Mouse (Mus musculus): ENCODE data around the gene Tmem229b. TPM values are rescaled to one million over a fixed set of nuclear protein-coding genes. Genes with fewer than 3 reads are reported as not detected.

The Tmem229b gene
- polyA plus RNA-seq, 1 experiment = 18.7 TPM

DNA sequence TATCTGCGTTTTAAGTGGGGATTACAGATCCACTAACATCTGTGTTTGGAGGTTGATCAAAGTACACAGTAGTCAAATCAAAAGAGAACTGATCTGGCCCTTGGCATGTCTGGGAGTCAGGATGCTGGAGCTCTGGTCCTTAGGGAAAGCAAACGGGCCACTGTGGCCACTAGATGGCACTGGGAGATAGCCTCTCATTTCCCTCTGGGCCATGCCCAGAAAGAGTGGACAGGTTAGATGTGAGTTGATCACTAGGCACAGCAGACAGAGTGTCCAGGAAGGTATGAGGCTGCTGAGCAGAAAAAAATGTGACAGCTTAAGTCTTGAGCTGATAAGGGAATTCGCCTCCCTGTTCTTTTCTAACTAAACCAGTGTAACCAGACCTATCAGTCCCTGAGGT, 15.5 kb upstream of the Tmem229b start:
- TF ChIP-seq CTCF (IDR thresholded peaks at IDR 0.05; ENCODE audit: control insufficient read depth, insufficient read depth, low read length) (peak; percentile 71), POLR2A (IDR thresholded peaks at IDR 0.05; ENCODE audit: borderline replicate concordance, control insufficient read depth, low read depth, low read length) (no peak)
- 32% methylated on average over 3 of the region's 3 CpGs for WGBS
- H3K4me1 ChIP-seq (ENCODE audit: control insufficient read depth, insufficient read depth, low read length) = no peaks in the 10 kb centered on the region; the same call in 1 of the 2 replicates
- H3K4me3 ChIP-seq (replicated peaks; ENCODE audit: control insufficient read depth, low read depth, low read length) = no peak overlapping the region
- no peak overlapping the region for H3K27ac ChIP-seq (ENCODE audit: control insufficient read depth, insufficient read depth, low read depth, low read length, poor library complexity)

DNA sequence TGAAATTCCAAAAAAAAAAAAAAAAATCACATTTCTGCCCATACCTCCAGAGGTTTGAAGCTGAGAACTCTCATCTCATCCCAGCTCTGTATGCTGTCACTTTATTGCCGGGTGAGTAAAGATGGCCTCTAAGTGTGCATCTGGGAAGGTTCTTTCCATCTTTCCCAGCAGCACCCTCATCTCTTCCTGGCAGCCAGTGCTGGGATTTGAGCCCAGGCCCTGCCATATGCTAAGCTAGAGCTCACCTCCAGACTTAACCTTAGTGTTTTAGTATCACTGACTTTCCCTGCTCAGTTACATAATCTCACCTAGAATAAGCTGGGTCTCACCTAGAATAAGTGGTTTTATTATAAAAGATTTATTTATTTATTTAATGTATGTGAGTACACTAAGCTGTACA, 14.5 kb upstream of the Tmem229b start:
- 94% methylated on average over 1 of the region's 1 CpGs for WGBS
- Histone ChIP-seq H3K27ac (ENCODE audit: control insufficient read depth, insufficient read depth, low read depth, low read length, poor library complexity) (no peak overlapping the region), H3K4me1 (ENCODE audit: control insufficient read depth, insufficient read depth, low read length) (no peaks in the 10 kb centered on the region; the same call in 1 of the 2 replicates), H3K4me3 (replicated peaks; ENCODE audit: control insufficient read depth, low read depth, low read length) (no peak overlapping the region)
- TF ChIP-seq CTCF (IDR thresholded peaks at IDR 0.05; ENCODE audit: control insufficient read depth, insufficient read depth, low read length) (no peak), POLR2A (IDR thresholded peaks at IDR 0.05; ENCODE audit: borderline replicate concordance, control insufficient read depth, low read depth, low read length) (no peak)

DNA sequence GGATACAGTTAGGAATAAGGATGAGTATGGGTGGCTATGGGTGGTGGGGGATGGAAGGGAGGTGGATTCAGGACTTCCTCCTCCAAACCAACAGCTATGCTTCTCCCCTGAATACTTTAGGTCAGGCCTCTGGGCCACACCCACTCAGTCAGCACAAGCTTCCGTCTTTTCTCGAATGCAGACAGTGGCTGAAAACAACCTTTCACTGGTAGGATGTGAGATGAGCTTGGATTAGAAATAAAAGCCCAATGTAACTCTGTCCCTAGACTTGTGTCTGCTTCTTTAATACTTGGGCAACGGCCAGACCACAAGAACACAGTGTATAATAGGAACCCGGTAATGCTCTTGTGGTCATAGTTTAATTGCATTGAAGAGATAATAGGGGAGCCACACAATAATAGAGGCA, 10.6 kb upstream of the Tmem229b start:
- Histone ChIP-seq H3K27ac (ENCODE audit: control insufficient read depth, insufficient read depth, low read depth, low read length, poor library complexity) (no peak overlapping the region), H3K4me3 (replicated peaks; ENCODE audit: control insufficient read depth, low read depth, low read length) (no peak overlapping the region), H3K4me1 (ENCODE audit: control insufficient read depth, insufficient read depth, low read length) (no peaks in the 10 kb centered on the region; the same call in 1 of the 2 replicates)
- under 1% methylated on average over 4 of the region's 4 CpGs for WGBS
- TF ChIP-seq CTCF (IDR thresholded peaks at IDR 0.05; ENCODE audit: control insufficient read depth, insufficient read depth, low read length) (no peak), POLR2A (IDR thresholded peaks at IDR 0.05; ENCODE audit: borderline replicate concordance, control insufficient read depth, low read depth, low read length) (no peak)

DNA sequence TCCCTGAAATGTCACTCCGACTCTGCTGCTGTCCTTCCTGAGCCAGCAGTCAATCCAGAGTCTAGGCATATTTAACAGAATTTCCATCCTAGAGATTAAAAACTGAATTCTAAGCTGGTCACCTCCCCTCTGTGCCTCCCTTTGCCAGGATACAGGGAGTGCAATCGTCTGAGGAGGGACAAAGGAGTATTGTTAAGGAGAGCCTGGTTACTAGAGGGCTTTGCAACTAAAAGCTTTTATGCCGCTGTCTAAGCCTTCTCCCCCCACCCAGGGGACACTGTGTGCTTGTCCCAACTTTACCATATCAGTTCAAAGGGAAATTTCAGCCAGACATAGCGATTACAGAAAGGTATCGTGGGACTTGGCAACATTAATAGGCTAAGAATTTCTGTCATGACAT, 8.7 kb upstream of the Tmem229b start:
- WGBS = 86% methylated on average over 5 of the region's 5 CpGs
- TF ChIP-seq CTCF (IDR thresholded peaks at IDR 0.05; ENCODE audit: control insufficient read depth, insufficient read depth, low read length) (no peak), POLR2A (IDR thresholded peaks at IDR 0.05; ENCODE audit: borderline replicate concordance, control insufficient read depth, low read depth, low read length) (no peak)

DNA sequence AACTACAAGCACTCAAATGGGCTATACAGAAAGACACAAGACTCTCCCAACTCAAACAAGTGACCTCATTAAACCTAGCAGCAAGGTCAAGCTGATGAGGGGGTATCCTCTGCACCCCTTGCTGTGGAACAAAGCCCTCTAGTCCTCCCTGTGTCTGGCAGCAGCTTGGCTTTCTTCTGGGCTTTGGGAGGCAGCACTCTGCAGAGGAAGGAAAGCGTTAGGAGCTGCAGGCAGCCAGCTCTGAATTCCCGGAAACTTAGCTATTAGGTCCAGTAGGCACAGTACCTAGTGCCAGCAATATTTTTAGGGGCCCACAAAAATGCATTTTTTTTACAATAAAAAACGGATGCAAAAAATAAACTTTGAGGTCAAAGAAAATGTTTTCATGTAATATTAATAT, 3.1 kb upstream of the Tmem229b start:
- Histone ChIP-seq H3K27ac (ENCODE audit: control insufficient read depth, insufficient read depth, low read depth, low read length, poor library complexity) (no peak overlapping the region), H3K4me3 (replicated peaks; ENCODE audit: control insufficient read depth, low read depth, low read length) (no peak overlapping the region), H3K4me1 (ENCODE audit: control insufficient read depth, insufficient read depth, low read length) (no peaks in the 10 kb centered on the region)
- TF ChIP-seq CTCF (IDR thresholded peaks at IDR 0.05; ENCODE audit: control insufficient read depth, insufficient read depth, low read length) (no peak), POLR2A (IDR thresholded peaks at IDR 0.05; ENCODE audit: borderline replicate concordance, control insufficient read depth, low read depth, low read length) (no peak)
- 74% methylated on average over 3 of the region's 3 CpGs for WGBS

More for the DNA sequence above, 8.7 kb upstream of the Tmem229b start:
- Histone ChIP-seq H3K4me3 (replicated peaks; ENCODE audit: control insufficient read depth, low read depth, low read length) (no peak overlapping the region), H3K4me1 (ENCODE audit: control insufficient read depth, insufficient read depth, low read length) (no peaks in the 10 kb centered on the region; the same call in 1 of the 2 replicates), H3K27ac (ENCODE audit: control insufficient read depth, insufficient read depth, low read depth, low read length, poor library complexity) (no peak overlapping the region)

DNA sequence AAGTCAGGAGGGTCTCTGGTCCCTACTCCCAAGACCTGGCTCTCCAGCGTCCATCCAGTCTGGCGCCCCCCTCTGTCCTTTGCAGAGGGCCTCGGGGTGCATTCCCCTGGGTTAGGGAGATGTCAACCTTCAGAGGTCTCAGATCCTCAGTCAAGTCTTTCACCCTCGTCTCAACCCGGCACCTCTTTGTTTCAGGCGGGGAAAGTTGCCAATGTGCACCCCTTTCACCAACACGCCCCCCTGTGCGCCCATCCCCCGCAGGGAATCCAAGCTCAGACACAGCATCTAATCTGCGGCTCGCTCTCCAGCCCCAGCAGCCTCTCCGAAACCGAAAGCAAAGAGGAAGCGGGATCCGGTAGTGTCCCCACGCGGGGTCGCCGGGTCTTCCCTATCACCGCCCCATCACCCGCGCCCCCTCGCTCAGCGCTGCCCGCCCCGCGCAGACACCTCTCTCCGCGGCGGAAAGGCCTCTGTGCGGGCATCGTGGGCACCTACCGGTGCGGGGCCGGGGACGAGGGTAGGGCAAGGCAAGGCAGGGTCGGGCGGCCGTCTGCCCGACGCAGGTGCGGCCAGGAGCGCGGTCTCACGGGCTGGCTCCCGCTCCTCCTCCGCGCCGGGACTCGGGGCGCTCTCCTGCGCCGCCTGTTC, 825 bp downstream of the Tmem229b start:
- Histone ChIP-seq H3K27ac (ENCODE audit: control insufficient read depth, insufficient read depth, low read depth, low read length, poor library complexity) (peak overlapping the region; percentile 70), H3K4me1 (ENCODE audit: control insufficient read depth, insufficient read depth, low read length) (peaks cover 3% of the 10 kb centered on the region; the same call in 1 of the 2 replicates), H3K4me3 (replicated peaks; ENCODE audit: control insufficient read depth, low read depth, low read length) (peak overlapping the region; percentile 81)
- TF ChIP-seq CTCF (IDR thresholded peaks at IDR 0.05; ENCODE audit: control insufficient read depth, insufficient read depth, low read length) = peak; percentile 30; the same call in 1 of the 2 replicates
- TF ChIP-seq POLR2A (IDR thresholded peaks at IDR 0.05; ENCODE audit: borderline replicate concordance, control insufficient read depth, low read depth, low read length) = peak; percentile 29; the same call in 1 of the 2 replicates
- under 1% methylated on average over 51 of the region's 53 CpGs for WGBS

DNA sequence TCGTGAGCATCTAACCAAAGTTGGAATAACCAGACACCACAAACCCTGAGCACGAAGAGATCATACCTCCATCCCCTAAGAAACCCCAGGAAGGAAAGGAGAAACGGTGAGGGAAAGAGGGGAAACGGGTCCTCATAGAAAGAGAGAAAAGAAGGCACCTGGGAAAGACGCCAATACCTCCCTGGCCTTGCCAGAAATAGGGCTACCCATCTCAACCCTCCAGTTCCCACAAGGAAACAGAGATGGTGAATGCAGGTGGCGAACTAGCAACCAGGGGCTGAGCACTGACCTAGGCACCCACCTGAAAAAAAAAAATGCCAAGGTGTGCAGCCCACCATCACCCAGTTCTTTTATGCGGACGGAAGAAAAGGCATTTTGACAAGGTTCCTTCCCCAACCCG, 1.4 kb downstream of the Tmem229b start:
- H3K27ac ChIP-seq (ENCODE audit: control insufficient read depth, insufficient read depth, low read depth, low read length, poor library complexity) = no peak overlapping the region
- peak overlapping the region; percentile 81 for H3K4me3 ChIP-seq (replicated peaks; ENCODE audit: control insufficient read depth, low read depth, low read length)
- peaks cover 3% of the 10 kb centered on the region; the same call in 1 of the 2 replicates for H3K4me1 ChIP-seq (ENCODE audit: control insufficient read depth, insufficient read depth, low read length)
- TF ChIP-seq CTCF (IDR thresholded peaks at IDR 0.05; ENCODE audit: control insufficient read depth, insufficient read depth, low read length) (no peak), POLR2A (IDR thresholded peaks at IDR 0.05; ENCODE audit: borderline replicate concordance, control insufficient read depth, low read depth, low read length) (no peak)
- 19% methylated on average over 9 of the region's 9 CpGs for whole genome bisulfite sequencing

DNA sequence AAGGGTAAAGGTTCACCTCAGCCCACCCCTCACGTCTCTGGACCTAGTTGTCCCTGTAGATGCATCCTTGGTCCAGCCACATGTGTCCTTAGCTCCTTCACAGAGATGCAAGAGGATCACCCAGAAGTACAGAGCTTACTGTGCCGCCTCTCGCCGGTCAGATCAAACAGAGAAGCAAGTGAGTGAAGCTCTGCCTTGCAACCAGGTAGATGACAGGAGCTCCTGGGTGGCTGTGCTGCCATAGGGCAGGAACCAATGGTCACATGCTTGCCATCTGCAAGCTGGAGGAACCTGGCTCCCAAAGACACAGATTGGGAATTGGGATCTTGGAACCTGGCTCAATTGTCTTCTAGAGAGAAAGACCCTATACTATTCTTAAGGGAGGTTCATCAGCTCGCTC, 2.0 kb downstream of the Tmem229b start:
- no peak overlapping the region for H3K27ac ChIP-seq (ENCODE audit: control insufficient read depth, insufficient read depth, low read depth, low read length, poor library complexity)
- 79% methylated on average over 5 of the region's 5 CpGs for WGBS
- H3K4me1 ChIP-seq (ENCODE audit: control insufficient read depth, insufficient read depth, low read length) = peaks cover 3% of the 10 kb centered on the region; the same call in 1 of the 2 replicates
- TF ChIP-seq POLR2A (IDR thresholded peaks at IDR 0.05; ENCODE audit: borderline replicate concordance, control insufficient read depth, low read depth, low read length) = no peak
- no peak for TF ChIP-seq CTCF (IDR thresholded peaks at IDR 0.05; ENCODE audit: control insufficient read depth, insufficient read depth, low read length)
- H3K4me3 ChIP-seq (replicated peaks; ENCODE audit: control insufficient read depth, low read depth, low read length) = no peak overlapping the region
